Mouse (Mus musculus) ZHBTc4 (cell line): ENCODE measurements at regions not wholly inside any gene's neighbourhood (a gene's known extent, or its start where the extent isn't known, plus 50 kb on each side); places are given as distances from the start of the nearest gene placed in this dataset.

ENCODE experiments used
- DNase-seq: peaks from one replicate; pipeline ENCODE4 v3.0.0-alpha.2; 2011; ENCODE audit warnings: low read depth, low spot score

- DNase-seq, result no peak
Measured at GRCm38 (mm10) chr12:13094111-13094851, 152.6 kb upstream of the Mycn start.

GRCm38 (mm10) chr12:13085951-13086350, 144.2 kb upstream of the Mycn start:
- DNase-seq, result no peak

GRCm38 (mm10) chr12:13085484-13085883, 143.8 kb upstream of the Mycn start:
- DNase-seq, result peak; percentile 44

- DNase-seq, result no peak
Measured at GRCm38 (mm10) chr12:13083337-13084054, 141.8 kb upstream of the Mycn start.

- no peak for DNase-seq
Measured at GRCm38 (mm10) chr12:13080791-13081190, 139.1 kb upstream of the Mycn start.

GRCm38 (mm10) chr12:13079832-13080231, 138.1 kb upstream of the Mycn start:
- DNase-seq, result no peak

GRCm38 (mm10) chr12:13077689-13078088, 136.0 kb upstream of the Mycn start:
- no peak for DNase-seq

- DNase-seq, result no peak
Measured at GRCm38 (mm10) chr12:13076699-13077287, 135.1 kb upstream of the Mycn start.

- no peak for DNase-seq
Measured at GRCm38 (mm10) chr12:13073126-13073886, 131.6 kb upstream of the Mycn start.

GRCm38 (mm10) chr12:13067295-13067694, 125.6 kb upstream of the Mycn start:
- DNase-seq, result peak; percentile 53

GRCm38 (mm10) chr12:13066604-13067181, 125.0 kb upstream of the Mycn start:
- DNase-seq, result peak; percentile 8

- peak; percentile 32 for DNase-seq
Measured at GRCm38 (mm10) chr12:13059473-13059872, 117.8 kb upstream of the Mycn start.

GRCm38 (mm10) chr12:13056246-13056645, 114.5 kb upstream of the Mycn start:
- no peak for DNase-seq

GRCm38 (mm10) chr12:13054611-13055010, 112.9 kb upstream of the Mycn start:
- no peak for DNase-seq

- DNase-seq, result no peak
Measured at GRCm38 (mm10) chr12:13053746-13054145, 112.0 kb upstream of the Mycn start.

GRCm38 (mm10) chr12:13052845-13053623, 111.3 kb upstream of the Mycn start:
- no peak for DNase-seq

- no peak for DNase-seq
Measured at GRCm38 (mm10) chr12:13052164-13052563, 110.5 kb upstream of the Mycn start.

- no peak for DNase-seq
Measured at GRCm38 (mm10) chr12:13049659-13050058, 107.9 kb upstream of the Mycn start.

- peak; percentile 18 for DNase-seq
Measured at GRCm38 (mm10) chr12:13048168-13048727, 106.5 kb upstream of the Mycn start.

- DNase-seq, result no peak
Measured at GRCm38 (mm10) chr12:13042934-13043333, 101.2 kb upstream of the Mycn start.
